Mouse (Mus musculus): ENCODE data around the gene Syce2.
"Not testable (repeated sequence)": the region's sequence is repeated elsewhere in the genome, so short reads cannot be mapped to it uniquely, and the experiment has no call there.

The Syce2 gene

GRCm38 (mm10) chr8:84871376-84872308 is at the start of gene Syce2:
Syce2 (plus strand) TSS chr8:84872111.
- DNase-seq (ENCODE audit: low read depth, low spot score), result peak; percentile 90

GRCm38 (mm10) chr8:84822723-84823122 is 49.2 kb upstream of the Syce2 start, which contains the start of gene Dand5:
Dand5 (minus strand) TSS chr8:84822823.
- no peak for DNase-seq (ENCODE audit: low read depth, low spot score)

- DNase-seq (ENCODE audit: low read depth, low spot score), result peak; percentile 82
Measured at GRCm38 (mm10) chr8:84823653-84824052, 48.3 kb upstream of the Syce2 start.

- DNase-seq (ENCODE audit: low read depth, low spot score), result peak; percentile 75
Measured at GRCm38 (mm10) chr8:84825636-84826035, 46.3 kb upstream of the Syce2 start.

GRCm38 (mm10) chr8:84826518-84826917 is 45.4 kb upstream of the Syce2 start:
- DNase-seq (ENCODE audit: low read depth, low spot score), result not testable (repeated sequence)

- DNase-seq (ENCODE audit: low read depth, low spot score), result peak; percentile 92
Measured at GRCm38 (mm10) chr8:84831490-84831889, 40.4 kb upstream of the Syce2 start, which contains the start of gene Gadd45gip1. Gadd45gip1 (plus strand) TSS chr8:84831522.

DNA sequence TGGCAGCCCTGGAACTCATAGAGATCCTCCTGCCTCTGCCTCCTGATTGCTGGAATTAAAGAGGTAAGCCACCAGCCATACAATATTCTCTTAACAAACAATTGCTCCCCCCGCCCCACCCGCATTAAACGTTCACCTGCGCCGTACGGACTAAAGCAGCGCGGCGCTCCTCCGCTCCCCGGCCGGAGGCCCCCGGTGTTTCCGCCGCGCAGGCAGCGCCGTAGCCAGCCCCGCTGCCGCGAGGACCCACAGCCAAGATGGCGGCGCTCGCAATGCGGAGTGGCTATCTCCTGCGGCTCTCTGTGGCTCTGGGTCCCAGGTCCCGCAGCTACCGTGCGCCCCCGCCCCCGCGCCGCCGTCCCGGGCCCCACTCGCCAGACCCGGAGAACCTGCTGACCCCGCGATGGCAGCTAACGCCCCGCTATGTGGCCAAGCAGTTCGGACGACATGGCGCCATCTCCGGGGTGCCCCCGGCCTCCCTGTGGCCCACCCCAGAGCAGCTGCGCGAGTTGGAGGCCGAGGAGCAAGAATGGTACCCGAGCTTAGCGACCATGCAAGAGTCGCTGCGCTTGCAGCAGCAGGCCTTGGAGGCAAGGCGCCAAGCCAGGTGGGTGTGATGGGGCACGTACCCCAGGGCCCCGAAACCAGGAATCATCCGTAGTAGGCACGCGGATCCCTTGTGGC is 39.7 kb upstream of the Syce2 start:
- peak; percentile 90 for DNase-seq (ENCODE audit: low read depth, low spot score)

- DNase-seq (ENCODE audit: low read depth, low spot score), result no peak
Measured at GRCm38 (mm10) chr8:84832759-84833742, 38.9 kb upstream of the Syce2 start.

GRCm38 (mm10) chr8:84834002-84834865 is 37.7 kb upstream of the Syce2 start:
- DNase-seq (ENCODE audit: low read depth, low spot score), result no peak

DNA sequence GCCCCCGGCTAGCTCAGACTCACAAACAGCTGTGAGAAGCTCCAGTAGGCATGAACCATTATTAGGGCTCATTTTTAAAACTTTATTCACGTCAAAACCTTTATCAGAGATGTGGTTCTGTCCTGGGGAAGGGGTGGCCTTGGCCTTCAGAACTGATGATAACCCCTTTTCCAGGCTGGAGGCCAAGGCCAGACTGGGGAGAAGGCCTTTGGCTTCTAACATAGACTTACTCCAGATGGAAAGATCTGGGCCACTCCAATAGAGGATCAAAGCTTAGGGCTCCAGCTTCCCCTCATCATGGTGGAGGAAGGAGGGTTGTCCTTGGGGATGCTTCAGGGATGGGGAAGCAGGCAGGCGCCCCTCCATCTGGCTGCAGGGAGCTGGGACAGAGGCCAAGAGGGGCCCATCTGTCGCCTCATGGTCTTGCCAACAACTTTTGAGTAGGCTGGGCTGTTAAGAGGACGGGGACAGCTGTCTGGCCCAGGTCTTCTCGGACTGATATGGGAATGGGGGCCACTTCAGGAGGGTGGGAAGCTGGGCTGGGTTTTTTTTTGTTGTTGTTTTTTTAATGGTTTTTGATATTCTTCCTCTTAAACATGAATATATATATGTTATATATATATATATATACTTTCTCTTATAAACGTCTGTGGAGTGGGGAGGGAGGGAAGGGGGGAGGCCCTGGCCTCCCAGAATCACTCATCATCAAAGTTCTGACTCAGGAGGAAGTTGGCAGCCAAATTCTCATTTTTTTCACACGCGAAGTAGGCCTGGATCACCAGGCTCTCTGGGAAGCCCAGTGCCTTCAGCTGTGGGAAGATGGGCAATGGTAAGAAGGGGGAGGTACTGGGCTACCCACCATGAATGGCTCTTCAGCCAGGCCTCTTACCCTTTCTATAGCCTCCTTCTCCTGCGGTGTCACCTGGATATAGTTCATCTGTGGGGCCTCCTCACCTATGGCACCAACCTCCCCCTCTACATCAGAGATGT is 36.8 kb upstream of the Syce2 start:
- DNase-seq (ENCODE audit: low read depth, low spot score), result no peak

- no peak for DNase-seq (ENCODE audit: low read depth, low spot score)
Measured at GRCm38 (mm10) chr8:84837149-84837911, 34.6 kb upstream of the Syce2 start.

DNA sequence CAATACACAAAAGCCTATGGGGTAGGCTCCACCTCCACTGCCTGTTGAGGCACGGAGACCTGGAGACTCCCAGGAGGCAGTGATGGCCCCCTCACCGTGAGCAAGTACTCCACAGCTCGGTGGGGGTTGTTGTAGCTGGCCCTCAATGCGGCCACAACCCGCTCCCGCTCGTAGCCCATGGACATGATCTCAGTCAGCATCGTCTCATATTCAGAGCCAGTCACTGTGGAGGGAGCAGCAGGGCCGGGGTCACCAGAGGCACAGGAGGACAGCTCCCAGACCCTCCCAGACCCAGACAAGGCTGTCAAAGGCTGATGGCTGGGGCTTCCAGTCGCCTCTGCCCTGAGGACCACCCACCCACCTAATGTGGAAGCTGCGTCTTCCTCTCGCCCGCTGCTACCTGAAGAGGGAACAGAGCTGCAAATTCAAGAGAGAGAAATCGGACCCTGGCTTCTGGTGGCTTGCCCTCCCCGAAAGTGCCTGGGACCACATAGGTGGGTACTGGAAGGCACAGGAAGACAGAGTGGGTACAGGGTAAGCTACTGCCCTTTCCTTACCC is 33.9 kb upstream of the Syce2 start:
- no peak for DNase-seq (ENCODE audit: low read depth, low spot score)

DNA sequence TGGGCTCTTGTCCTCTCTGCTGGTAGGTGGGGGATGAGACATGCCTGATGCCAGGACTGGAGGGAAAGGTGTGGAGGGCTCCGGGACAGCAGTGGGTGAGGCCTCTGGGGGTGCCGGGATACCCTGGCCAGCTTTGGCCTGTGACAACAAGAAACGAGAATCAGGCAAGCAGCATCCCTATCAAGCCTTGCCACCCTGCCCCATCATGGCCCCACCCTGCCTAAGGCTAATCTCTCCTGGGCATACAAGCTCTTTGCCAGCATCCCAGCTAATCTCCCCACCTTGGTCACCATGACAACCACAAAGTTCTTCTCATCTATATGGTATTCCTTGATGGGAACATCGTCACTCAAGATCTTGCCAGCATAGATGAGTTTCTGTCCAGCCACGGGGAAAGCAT is 33.4 kb upstream of the Syce2 start:
- no peak for DNase-seq (ENCODE audit: low read depth, low spot score)

DNA sequence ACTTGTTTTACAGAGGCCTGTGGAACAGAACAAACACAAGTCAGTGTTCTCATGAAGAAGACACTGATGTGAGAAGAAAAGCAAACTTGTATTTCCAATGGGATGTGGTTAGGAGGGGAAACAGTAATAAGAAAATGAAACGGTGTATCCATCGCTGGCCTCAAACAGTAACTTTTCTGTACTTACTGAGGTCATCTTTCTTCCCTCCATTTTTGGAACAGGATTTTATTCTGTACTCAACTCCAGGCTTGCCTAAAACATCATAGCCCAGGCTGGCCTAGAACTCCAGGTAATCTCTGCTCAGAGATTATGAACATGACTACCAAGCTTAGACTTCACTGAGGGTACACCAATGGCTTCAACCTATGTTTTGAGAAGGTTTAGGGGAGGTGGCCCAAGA is 32.5 kb upstream of the Syce2 start:
- no peak for DNase-seq (ENCODE audit: low read depth, low spot score)

- no peak for DNase-seq (ENCODE audit: low read depth, low spot score)
Measured at GRCm38 (mm10) chr8:84839875-84840247, 32.0 kb upstream of the Syce2 start.

GRCm38 (mm10) chr8:84840248-84840999 is 31.5 kb upstream of the Syce2 start, which contains the start of gene Rad23a:
Rad23a (minus strand) TSS chr8:84840665.
- DNase-seq (ENCODE audit: low read depth, low spot score), result peak; percentile 96

GRCm38 (mm10) chr8:84841514-84841913 is 30.4 kb upstream of the Syce2 start:
- no peak for DNase-seq (ENCODE audit: low read depth, low spot score)
